Mouse (Mus musculus) cortical plate, adult 2 months (tissue): ENCODE measurements at regions not wholly inside any gene's neighbourhood (a gene's known extent, or its start where the extent isn't known, plus 50 kb on each side); places are given as distances from the start of the nearest gene placed in this dataset.

Source experiments
- CTCF ChIP-seq: fragments of 200-500 bp; IDR thresholded peaks from 2 replicates; pipeline ENCODE4 v1.5.1; 2011; ENCODE audit warnings: mild to moderate bottlenecking, control low read depth, low read length; ENCODE audit not compliant: insufficient read depth; ENCODE audit errors: extremely low read depth
- POLR2A ChIP-seq: fragments of 200-500 bp; IDR thresholded peaks from 2 replicates; pipeline ENCODE4 v1.6.1; 2011; ENCODE audit warnings: mild to moderate bottlenecking, low read length, control low read depth; ENCODE audit not compliant: insufficient read depth; ENCODE audit errors: extremely low read depth

GRCm38 (mm10) chr14:62164918-62165317 is 127.5 kb upstream of the Rnaseh2b start:
- TF ChIP-seq CTCF (no peak), POLR2A (no peak)
